Mouse (Mus musculus) erythroblast, embryonic 14.5 days (primary cell): ENCODE data around the gene Dppa5a.

ENCODE experiments used
- GATA1 ChIP-seq: IDR thresholded peaks from 2 replicates; pipeline ENCODE4 v1.6.1; 2012; ENCODE audit warnings: low read length, inconsistent platforms, mixed read lengths
- TAL1 ChIP-seq: IDR thresholded peaks from 3 replicates; pipeline ENCODE4 v1.6.1; 2012; ENCODE audit warnings: low read length, inconsistent platforms, mixed read lengths

DNA sequence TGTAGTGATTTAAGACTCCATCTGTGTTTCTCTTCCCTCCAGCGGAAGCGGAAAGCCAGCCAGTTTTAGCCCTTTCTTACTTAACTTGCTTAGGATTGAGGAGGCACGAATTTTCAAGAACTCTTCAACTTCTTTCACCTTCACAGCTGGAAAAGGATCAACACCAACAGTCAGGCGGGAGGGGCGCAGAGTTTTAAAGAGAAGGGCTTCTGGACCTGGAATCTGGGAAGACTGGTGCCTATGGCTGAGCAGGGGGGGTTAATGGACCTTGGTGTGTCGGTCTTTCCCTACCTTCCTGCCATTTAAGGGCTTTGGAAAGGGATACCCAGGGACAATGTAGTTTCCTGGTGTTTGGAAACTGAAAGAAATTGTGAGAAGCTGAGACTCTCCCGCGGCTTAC, 9.6 kb upstream of the Dppa5a start:
- TF ChIP-seq GATA1: no peak
- no peak for TF ChIP-seq TAL1
